Mouse (Mus musculus) limb, embryonic 11.5 days (tissue): Measurements from ENCODE around the gene Slc39a13. TPM values are rescaled to one million over a fixed set of nuclear protein-coding genes. Genes with fewer than 3 reads are reported as not detected.
"Not testable (repeated sequence)": the region's sequence is repeated elsewhere in the genome, so short reads cannot be mapped to it uniquely, and the experiment has no call there.

Source experiments
- ATAC-seq: fragments of 200-750 bp; cut with Nextera tagmentation; 2 replicates; pipeline ENCODE4 v1.8.0; 2017; ENCODE audit warnings: low read depth; ENCODE audit not compliant: insufficient number of reproducible peaks, low FRiP score, low TSS enrichment
- DNase-seq: peaks from one replicate; pipeline ENCODE4 v3.0.0-alpha.2; 2015; ENCODE audit warnings: low spot score
- H3K27ac ChIP-seq: fragments of 300-500 bp; sonication (generic); replicated peaks from 2 replicates; pipeline ENCODE4 v1.5.1; 2014; ENCODE audit warnings: low read depth, mild to moderate bottlenecking, low read length
- H3K27me3 ChIP-seq: fragments of 300-500 bp; sonication (generic); 2 replicates; pipeline ENCODE4 v1.6.1; 2014; ENCODE audit warnings: mild to moderate bottlenecking, low read length, mixed read lengths; ENCODE audit not compliant: control insufficient read depth, insufficient read depth
- H3K36me3 ChIP-seq: fragments of 300-500 bp; sonication (generic); 2 replicates; pipeline ENCODE4 v1.6.1; 2014; ENCODE audit warnings: mild to moderate bottlenecking, low read length, moderate library complexity, mixed read lengths; ENCODE audit not compliant: control insufficient read depth, insufficient read depth
- H3K4me1 ChIP-seq: fragments of 300-500 bp; sonication (generic); 2 replicates; pipeline ENCODE4 v1.6.1; 2014; ENCODE audit warnings: low read length, mixed read lengths; ENCODE audit not compliant: control insufficient read depth, insufficient read depth
- H3K4me2 ChIP-seq: fragments of 300-500 bp; sonication (generic); 2 replicates; pipeline ENCODE4 v1.6.1; 2014; ENCODE audit warnings: low read depth, mild to moderate bottlenecking, moderate library complexity; ENCODE audit not compliant: severe bottlenecking
- H3K4me3 ChIP-seq: fragments of 300-500 bp; sonication (generic); 2 replicates; pipeline ENCODE4 v1.5.1; 2014; ENCODE audit warnings: low read depth, low read length
- H3K9ac ChIP-seq: fragments of 300-500 bp; sonication (generic); 2 replicates; pipeline ENCODE4 v1.6.1; 2014; ENCODE audit warnings: mild to moderate bottlenecking, low read length
- H3K9me3 ChIP-seq: fragments of 300-500 bp; sonication (generic); 2 replicates; pipeline ENCODE4 v1.6.1; 2016; ENCODE audit warnings: low read length; ENCODE audit not compliant: control insufficient read depth
- WGBS: fragments of 180-500 bp; shearing (Covaris S2); extraction: QIAGEN DNeasy Blood & Tissue Kit; methylation state at CpG from one replicate; pipeline ENCODE4 v1.1.7; 2014; 5-methylcytosine and 5-hydroxymethylcytosine counted together
- polyA plus RNA-seq: library from polyadenylated mRNA; unstranded; fragments of >200 nt; fragmentation: Nextera tagmentation; extraction: Ambion mirVana; gene quantifications from 2 replicates; pipeline ENCODE4 v1.2.1, GENCODE M21; 2014

Slc39a13 gene
- polyA plus RNA-seq, 1 experiment from 2014 or later, result 27.1 TPM

GRCm38 (mm10) chr2:91023131-91023530 is 47.1 kb downstream of the Slc39a13 start:
- no peaks in the 10 kb centered on the region for H3K9me3 ChIP-seq
- no peaks in the 10 kb centered on the region; the same call in 1 of the 2 replicates for H3K36me3 ChIP-seq
- H3K4me1 ChIP-seq, result no peaks in the 10 kb centered on the region
- H3K4me2 ChIP-seq, result no peak overlapping the region
- ATAC-seq (no peak), DNase-seq (no peak)
- H3K27ac ChIP-seq, result no peak overlapping the region
- H3K4me3 ChIP-seq, result no peak overlapping the region
- 85% methylated on average over 2 of the region's 2 CpGs for WGBS
- H3K27me3 ChIP-seq, result no peaks in the 10 kb centered on the region
- no peak overlapping the region for H3K9ac ChIP-seq

- not testable (repeated sequence) for DNase-seq, H3K36me3 ChIP-seq, H3K4me2 ChIP-seq, H3K4me3 ChIP-seq, H3K4me1 ChIP-seq, ATAC-seq, H3K27me3 ChIP-seq, H3K27ac ChIP-seq, H3K9ac ChIP-seq, H3K9me3 ChIP-seq
- WGBS, result 97% methylated on average over 7 of the region's 7 CpGs
Measured at GRCm38 (mm10) chr2:91022266-91022665, 48.0 kb downstream of the Slc39a13 start.

- H3K9ac ChIP-seq, result no peak overlapping the region
- DNase-seq (no peak), ATAC-seq (no peak)
- WGBS, result 96% methylated on average over 3 of the region's 3 CpGs
- H3K4me2 ChIP-seq, result no peak overlapping the region
- no peak overlapping the region for H3K27ac ChIP-seq
- peaks cover 2% of the 10 kb centered on the region for H3K36me3 ChIP-seq
- H3K9me3 ChIP-seq, result no peaks in the 10 kb centered on the region
- no peaks in the 10 kb centered on the region for H3K4me1 ChIP-seq
- no peaks in the 10 kb centered on the region for H3K27me3 ChIP-seq
- no peak overlapping the region for H3K4me3 ChIP-seq
Measured at GRCm38 (mm10) chr2:91019911-91020310, 50.3 kb downstream of the Slc39a13 start.

GRCm38 (mm10) chr2:91018061-91018788 is 52.0 kb downstream of the Slc39a13 start:
- ATAC-seq, result no peak
- no peak for DNase-seq
- Histone ChIP-seq H3K4me2 (no peak overlapping the region), H3K27me3 (no peaks in the 10 kb centered on the region), H3K9ac (no peak overlapping the region), H3K4me3 (no peak overlapping the region), H3K4me1 (no peaks in the 10 kb centered on the region), H3K9me3 (no peaks in the 10 kb centered on the region), H3K36me3 (peaks cover 6% of the 10 kb centered on the region), H3K27ac (no peak overlapping the region)
- WGBS, result 89% methylated on average over 8 of the region's 8 CpGs

GRCm38 (mm10) chr2:91015386-91015785 is 54.8 kb downstream of the Slc39a13 start:
- Histone ChIP-seq H3K9me3 (no peaks in the 10 kb centered on the region), H3K36me3 (peaks cover 8% of the 10 kb centered on the region), H3K4me3 (no peak overlapping the region), H3K4me1 (no peaks in the 10 kb centered on the region), H3K27me3 (no peaks in the 10 kb centered on the region), H3K27ac (no peak overlapping the region), H3K4me2 (no peak overlapping the region), H3K9ac (no peak overlapping the region)
- 92% methylated on average over 4 of the region's 4 CpGs for WGBS
- DNase-seq, result no peak
- ATAC-seq, result no peak

- H3K36me3 ChIP-seq, result peaks cover 12% of the 10 kb centered on the region
- no peak for ATAC-seq
- no peaks in the 10 kb centered on the region for H3K4me1 ChIP-seq
- no peak for DNase-seq
- H3K9me3 ChIP-seq, result no peaks in the 10 kb centered on the region
- no peaks in the 10 kb centered on the region for H3K27me3 ChIP-seq
- 92% methylated on average over 2 of the region's 2 CpGs for WGBS
- H3K27ac ChIP-seq, result no peak overlapping the region
- no peak overlapping the region for H3K9ac ChIP-seq
- H3K4me2 ChIP-seq, result no peak overlapping the region
- no peak overlapping the region for H3K4me3 ChIP-seq
Measured at GRCm38 (mm10) chr2:91013881-91014280, 56.3 kb downstream of the Slc39a13 start.

Other genes starting within 250 kb of the Slc39a13 start
- gene Mtch2, start 223.3 kb downstream of the Slc39a13 start, polyA plus RNA-seq, result 220 and 227 TPM in 2 replicates
- gene C1qtnf4, start 184.6 kb downstream of the Slc39a13 start, polyA plus RNA-seq, result 9.2 and 10.2 TPM in 2 replicates
- 47.5 and 53.7 TPM in 2 replicates for gene Kbtbd4, start 165.7 kb downstream of the Slc39a13 start, polyA plus RNA-seq
- gene Ndufs3, start 165.6 kb downstream of the Slc39a13 start, polyA plus RNA-seq, result 206 and 229 TPM in 2 replicates
- 75.2 and 91.1 TPM in 2 replicates for gene Celf1, start 130.0 kb downstream of the Slc39a13 start, polyA plus RNA-seq
- gene Rapsn, start 34.8 kb downstream of the Slc39a13 start, polyA plus RNA-seq, result 2.7 and 4.4 TPM in 2 replicates
- gene Psmc3, start 16.4 kb downstream of the Slc39a13 start, polyA plus RNA-seq, result 433 and 440 TPM in 2 replicates
- gene Spi1, start 12.0 kb upstream of the Slc39a13 start, polyA plus RNA-seq, result 1.9 and 2.4 TPM in 2 replicates
- 0.11 and 0.29 TPM in 2 replicates for gene Mybpc3, start 47.7 kb upstream of the Slc39a13 start, polyA plus RNA-seq
- gene Madd, start 113.4 kb upstream of the Slc39a13 start, polyA plus RNA-seq, result 6.8 and 8.1 TPM in 2 replicates
- gene Nr1h3, start 132.4 kb upstream of the Slc39a13 start, polyA plus RNA-seq, result 1.1 and 2.0 TPM in 2 replicates
- gene Acp2, start 132.5 kb upstream of the Slc39a13 start, polyA plus RNA-seq, result 32.0 and 33.2 TPM in 2 replicates
- gene Ddb2, start 166.6 kb upstream of the Slc39a13 start, polyA plus RNA-seq, result 16.3 and 18.5 TPM in 2 replicates
- gene Pacsin3, start 185.5 kb upstream of the Slc39a13 start, polyA plus RNA-seq, result 29.5 and 31.8 TPM in 2 replicates
- gene Arfgap2, start 194.6 kb upstream of the Slc39a13 start, polyA plus RNA-seq, result 89.4 and 100 TPM in 2 replicates